Mouse (Mus musculus) mouse trophoblast stem cell (cell line): Measurements from ENCODE around the gene Clec2g.
"Not testable (repeated sequence)": the region's sequence is repeated elsewhere in the genome, so short reads cannot be mapped to it uniquely, and the experiment has no call there.

ENCODE experiments used
- in situ Hi-C, 2 experiments: fragments of 300-500 bp; cut with MseI, MboI; formaldehyde crosslinking; loops; 2 replicates in 1 of 2; 3 replicates in 1 of 2; pipeline ENCODE4 v1.15.1; 2025

The Clec2g gene

DNA sequence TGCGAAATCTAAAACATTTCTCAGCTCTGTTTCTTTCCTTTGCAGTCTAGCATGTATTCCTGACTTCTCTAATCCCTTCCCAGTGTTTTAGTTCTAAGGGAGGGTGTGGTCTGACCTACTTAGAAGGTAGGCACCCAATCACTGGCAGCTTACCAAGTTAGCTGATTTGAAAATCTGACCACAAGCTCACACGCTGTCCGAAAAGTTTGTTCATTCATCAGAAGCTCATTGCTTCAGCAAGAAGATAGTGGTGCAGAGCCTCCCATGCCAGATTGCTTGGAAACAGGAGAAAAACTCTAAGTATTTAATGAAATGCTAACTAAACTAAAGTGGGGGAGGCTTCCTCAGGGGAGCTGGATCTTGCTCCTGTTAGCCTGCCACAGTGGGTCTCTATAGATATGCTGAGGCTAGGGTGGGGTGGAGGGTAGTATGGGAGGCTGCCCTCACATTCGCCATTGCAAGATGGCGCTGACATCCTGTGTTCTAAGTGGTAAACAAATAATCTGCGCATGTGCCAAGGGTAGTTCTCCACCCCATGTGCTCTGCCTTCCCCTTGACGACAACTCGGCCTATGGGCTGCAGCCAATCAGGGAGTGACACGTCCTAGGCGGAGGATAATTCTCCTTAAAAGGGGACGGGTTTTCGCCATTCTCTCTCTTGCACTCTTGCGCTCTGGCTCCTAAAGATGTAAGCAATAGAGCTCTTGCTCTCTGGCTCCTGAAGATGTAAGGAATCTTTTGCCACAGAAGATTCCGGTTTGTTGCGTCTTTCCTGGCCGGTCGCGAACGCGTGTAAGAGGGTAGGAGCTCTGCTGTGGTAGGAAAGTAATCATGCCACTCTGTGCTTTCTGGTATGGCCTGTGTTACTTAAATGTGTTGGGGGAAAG lies 36.6 kb downstream of the Clec2g start:
- in situ Hi-C loops = not testable (repeated sequence)

DNA sequence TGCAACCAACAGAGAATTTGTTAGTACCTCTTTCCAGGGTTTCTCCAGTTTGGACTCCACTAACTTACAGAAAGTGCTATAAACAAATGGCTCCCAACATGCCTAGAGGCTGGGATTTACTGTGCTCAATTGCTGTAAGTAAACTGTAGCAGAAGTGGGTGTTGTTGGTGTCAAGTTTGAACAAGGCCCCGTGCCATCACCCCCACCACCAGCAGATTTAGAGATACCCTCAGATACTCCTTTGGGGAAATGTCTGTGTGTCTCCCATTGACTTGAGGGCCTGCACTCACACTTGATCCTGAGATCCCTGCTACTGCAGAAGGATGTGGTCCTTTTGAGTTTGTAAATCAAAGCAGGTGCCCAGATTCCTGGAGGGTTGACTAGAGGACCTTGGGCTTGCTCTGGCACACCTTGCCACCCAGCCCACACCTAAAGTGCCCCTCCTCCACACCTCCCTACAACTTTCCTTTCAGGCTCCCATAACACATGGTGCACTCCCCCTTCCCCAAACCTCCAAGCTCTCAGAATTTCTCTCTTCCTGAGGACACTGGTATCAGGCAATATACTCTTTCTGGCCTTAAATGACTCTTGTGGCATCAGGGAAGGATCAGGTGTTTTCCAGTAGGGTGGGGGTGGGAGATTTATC lies 37.3 kb downstream of the Clec2g start:
- in situ Hi-C loops = no loop called here

DNA sequence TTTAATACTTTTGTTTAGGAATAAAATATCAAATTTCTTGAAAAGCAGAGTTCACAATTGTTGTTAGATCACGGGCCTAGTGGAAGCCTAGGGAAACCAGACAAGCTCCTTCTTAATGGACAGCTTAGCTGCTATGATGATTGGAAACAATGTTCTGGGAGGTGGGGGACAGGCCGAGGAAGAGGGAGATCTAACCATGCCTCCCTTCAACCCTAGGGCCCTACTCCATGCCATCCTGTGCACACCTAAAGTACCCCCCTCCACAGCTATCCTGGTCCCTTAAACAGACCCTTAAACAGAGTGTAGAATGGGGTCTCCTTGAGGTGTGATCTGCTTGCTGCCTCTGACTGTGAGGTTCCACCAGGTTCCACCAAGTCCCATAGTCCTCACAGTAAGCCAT lies 38.0 kb downstream of the Clec2g start:
- in situ Hi-C loops = no loop called here

DNA sequence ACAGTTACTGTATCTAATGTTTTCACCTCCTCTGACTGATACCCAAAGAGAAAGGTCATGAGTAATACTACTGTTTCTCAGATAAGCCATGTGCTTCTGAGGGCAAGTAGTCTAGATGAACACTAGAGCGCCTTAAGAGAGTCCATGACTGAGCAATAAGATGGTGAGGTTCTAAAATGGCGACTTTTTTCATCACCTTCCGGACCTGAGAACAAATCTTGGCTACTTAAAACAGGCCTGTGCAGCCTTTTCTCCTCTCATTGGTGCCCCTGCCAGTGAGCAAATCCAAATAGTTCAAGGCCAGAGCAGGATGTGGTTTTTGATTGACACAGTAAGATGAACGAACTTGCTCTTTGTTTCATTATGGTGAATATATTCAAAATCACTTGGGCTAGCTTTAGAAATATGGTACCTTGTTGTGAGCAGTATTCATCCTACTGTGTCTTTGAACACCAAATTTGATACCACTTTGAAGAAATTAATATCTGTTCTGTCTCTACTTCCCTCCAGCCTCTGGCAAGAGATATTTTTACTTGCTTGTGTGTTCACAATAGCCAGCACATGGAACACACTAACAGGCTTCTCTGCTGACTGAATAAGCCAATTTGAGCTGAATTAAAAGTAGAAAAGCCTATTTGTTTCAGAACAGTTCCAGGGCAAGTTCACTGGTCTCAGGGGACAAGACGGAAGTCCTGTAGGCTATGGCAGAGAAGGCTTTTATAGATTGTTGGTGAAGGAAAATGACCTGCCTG lies 38.7 kb downstream of the Clec2g start:
- in situ Hi-C loops = no loop called here

DNA sequence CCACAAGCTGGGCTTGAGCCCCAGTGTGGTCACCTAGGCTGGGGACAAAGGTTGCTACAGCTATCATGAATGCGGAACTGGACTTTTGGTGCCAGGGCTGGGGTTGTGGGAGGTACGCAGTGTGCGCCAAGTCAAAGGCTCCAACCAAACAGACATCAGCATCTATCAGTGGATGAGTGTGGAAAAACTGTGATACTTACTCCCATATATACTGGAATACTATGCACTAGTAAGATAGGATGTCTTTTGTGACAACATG lies 39.2 kb downstream of the Clec2g start:
- in situ Hi-C loops = no loop called here

DNA sequence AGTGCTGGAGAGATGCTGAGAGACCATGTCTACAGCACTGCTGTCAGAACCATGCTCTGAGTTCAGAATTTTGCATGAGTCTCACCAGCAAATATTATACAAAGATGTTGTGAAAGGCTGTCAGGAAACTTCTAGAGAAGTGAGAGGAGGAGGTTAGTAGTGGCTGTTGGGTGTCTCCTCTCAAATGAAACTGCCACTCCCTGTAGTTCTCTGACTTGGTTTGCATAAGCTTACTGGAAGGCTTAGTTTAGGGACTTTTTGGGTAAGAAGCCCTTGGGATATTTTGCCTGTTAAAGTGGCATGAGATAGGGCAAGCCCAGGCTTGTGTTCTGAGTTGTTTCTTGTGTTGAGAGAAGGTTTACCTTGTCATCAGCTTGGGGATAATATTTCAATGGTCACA lies 40.7 kb downstream of the Clec2g start:
- in situ Hi-C loops = not testable (repeated sequence)

DNA sequence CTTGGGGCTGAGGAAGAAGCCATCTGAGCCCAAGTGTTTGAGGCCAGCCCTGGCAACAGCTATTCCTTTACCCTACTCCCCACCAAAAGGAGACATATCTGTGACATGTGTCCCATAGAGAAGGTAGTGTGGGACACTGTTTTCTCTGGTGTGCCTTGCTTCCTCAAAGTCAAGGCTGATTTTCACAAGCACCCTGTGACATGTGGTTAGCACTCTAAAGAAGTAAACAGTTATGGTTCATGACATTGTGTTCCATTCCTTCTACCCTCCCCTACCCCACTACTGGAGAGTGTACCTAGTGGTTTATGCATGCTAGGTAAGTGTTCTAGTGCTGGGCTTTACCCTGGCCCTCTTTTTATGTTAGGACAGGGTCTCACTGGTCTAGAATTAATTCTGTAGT lies 42.0 kb downstream of the Clec2g start:
- in situ Hi-C loops = no loop called here

DNA sequence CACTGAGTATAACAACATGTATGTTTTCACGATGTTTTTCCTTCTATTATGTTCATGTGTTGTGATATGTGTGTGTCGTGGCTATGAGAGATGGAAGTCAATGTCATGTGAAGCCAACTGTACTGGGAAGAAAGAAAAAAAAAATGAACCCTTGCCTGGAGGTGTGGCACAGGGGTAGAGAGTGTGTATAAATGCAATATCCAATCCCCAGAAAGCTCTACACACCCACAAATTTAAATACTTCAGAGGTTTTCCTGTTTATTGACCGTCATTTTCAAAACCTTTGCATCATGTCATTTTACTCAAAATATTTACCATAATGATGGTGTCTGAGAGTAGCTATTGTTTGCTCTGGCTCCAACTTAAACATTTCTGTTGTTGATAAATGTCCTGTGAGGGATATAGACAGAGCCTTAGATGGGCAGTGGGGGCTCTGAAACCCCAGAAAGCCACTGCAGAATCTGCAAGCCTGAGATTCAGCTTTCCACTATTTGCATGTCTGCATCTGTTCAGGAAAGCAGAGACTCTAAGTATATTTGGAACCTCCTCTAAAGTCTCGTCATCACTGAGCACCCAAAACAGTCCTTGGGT lies 47.9 kb downstream of the Clec2g start:
- in situ Hi-C loops = not testable (repeated sequence)

DNA sequence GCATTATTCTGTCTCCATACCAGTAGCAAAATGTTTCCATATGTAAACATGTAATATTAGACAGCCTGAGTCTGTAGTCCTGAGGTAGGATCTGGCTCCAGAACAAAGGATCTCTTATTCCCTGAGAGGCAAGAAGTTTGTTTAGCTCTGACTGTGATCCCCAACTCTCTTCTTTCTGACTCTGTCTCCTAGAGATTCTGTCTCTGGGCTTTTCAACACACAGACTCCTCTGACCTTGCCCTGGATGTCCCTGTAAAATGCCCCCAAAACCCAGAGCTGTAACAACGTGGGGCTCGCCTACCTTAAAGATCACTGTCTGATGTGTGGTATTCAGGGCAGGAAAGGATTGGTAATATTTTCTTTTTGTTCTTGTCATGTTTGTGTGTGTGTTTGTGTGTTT lies 58.2 kb downstream of the Clec2g start:
- in situ Hi-C loops = loop anchor here in 1 of 2 experiments (10.0 kb wide), 1 partner anchor 138 kb away; no protein-coding TSS in a partner anchor

DNA sequence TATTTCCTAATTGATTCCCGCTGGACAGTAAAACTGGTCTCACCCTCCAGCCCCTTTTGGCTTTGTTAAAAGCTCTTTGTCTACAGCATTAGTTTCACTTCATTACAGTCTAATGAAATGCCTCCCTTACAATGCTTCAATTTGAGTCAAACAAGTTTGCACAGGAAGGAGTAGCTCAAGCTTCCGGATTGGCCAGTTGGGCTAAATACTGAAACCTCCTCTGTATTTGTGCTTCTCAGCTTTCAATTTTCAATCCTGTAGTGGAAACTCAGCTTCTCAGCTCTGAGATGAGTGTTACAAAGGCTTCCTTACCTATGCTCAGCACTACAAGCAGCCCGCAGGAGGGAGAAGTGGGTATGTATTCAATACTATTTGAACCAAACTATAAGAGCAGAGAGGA lies 58.6 kb downstream of the Clec2g start:
- in situ Hi-C loops = loop anchor here in 1 of 2 experiments (10.0 kb wide), 1 partner anchor 138 kb away; no protein-coding TSS in a partner anchor

DNA sequence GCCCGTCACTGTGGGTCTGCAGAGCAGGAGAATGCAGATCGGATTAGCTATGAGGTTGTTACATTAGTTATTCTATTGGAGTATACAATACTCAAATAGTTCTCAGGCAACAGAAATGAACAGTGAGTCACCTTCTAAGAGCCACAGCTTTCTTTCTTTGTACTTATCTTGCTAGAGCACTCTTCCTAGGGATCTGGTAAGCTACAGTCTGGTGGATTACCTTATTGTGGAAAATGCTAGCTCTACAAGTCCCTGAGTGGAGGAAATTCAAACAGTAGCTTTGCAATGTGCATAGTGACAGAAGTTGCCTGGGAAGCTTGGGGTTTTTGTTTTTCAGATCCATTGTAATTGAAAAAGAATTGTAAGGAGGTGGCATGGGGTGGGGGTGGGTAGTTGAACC lies 59.0 kb downstream of the Clec2g start:
- in situ Hi-C loops = loop anchor here in 1 of 2 experiments (10.0 kb wide), 1 partner anchor 138 kb away; no protein-coding TSS in a partner anchor

DNA sequence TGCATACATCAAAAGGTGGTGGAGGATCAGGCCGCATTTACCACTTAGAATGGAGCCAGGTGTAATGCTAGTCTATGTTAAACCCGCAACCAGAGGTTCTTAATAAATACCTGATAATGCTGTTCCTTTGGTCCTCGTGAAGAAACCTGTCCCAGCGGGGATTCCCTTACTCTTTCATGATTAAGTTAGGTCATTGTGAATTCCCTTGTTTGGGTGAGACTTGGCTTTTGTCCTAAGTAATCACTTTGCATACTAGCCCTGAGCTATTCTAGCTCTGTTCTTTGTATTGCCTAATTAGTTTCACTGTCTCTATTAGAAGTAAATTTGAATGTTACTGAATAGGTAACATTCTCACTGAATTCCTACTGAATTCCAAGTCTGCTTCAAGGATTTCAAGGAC lies 60.2 kb downstream of the Clec2g start:
- in situ Hi-C loops = loop anchor here in 1 of 2 experiments (10.0 kb wide), 1 partner anchor 140 kb away; no protein-coding TSS in a partner anchor

DNA sequence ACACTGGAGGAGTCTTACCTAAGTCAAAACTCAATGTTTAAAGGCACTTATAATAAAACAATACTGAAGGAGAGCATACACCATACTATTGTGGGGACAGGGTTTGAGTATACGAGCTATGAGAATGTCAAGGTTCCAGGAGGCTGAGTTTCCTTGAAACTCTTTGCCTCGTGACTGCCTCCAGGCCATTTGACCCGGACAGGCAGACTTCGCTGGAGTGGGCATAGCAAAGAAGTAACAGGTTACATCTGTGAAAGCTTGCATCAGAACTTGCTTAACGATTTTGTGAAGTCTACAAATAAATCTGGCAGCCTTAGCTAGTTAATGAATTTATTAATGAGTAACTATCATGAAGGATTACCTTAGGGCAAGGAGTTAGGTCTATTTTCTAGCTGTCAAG lies 60.6 kb downstream of the Clec2g start:
- in situ Hi-C loops = loop anchor here in 1 of 2 experiments (5.0 to 10.0 kb wide), 2 partner anchors 52 to 140 kb away; no protein-coding TSS in a partner anchor

DNA sequence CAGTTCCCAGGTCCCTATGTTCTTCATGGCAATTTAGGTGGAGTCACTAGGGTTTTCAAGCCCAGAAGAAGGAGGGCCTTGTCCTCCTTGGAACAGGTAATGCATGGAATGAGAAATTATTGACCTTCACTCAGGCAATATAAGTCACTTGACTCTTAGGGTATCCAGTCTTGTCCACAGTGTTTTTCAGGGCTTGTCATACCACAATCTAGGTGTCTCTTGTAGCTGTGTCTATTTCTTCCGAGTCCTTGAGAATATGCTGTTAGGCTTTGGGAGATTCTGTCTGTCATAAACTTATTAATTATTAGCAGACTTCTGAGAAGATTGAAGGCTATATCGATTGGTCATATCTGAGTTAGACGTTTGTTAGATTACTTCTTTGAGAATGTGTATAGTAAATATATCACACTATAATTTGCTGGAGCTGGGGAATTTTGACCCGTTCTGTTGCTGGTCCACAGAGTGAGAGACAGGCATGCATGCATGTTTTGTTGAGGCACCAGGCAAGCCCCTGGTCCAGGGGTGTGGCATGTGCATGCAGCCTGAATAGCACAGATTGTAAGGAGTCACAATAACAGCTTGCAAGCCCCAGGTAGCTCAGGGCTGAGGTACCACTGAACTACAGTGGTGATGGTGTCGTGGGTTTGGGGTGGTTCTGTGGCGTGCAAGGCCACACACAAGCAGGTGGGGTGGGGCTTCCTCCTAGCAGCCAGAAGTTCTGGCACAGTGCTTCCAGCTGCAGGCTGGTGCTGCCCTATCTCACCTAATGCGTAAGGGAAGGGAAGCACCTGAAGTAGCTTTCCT lies 61.3 kb downstream of the Clec2g start:
- in situ Hi-C loops = loop anchor here in 1 of 2 experiments (5.0 to 10.0 kb wide), 2 partner anchors 53 to 141 kb away; no protein-coding TSS in a partner anchor

DNA sequence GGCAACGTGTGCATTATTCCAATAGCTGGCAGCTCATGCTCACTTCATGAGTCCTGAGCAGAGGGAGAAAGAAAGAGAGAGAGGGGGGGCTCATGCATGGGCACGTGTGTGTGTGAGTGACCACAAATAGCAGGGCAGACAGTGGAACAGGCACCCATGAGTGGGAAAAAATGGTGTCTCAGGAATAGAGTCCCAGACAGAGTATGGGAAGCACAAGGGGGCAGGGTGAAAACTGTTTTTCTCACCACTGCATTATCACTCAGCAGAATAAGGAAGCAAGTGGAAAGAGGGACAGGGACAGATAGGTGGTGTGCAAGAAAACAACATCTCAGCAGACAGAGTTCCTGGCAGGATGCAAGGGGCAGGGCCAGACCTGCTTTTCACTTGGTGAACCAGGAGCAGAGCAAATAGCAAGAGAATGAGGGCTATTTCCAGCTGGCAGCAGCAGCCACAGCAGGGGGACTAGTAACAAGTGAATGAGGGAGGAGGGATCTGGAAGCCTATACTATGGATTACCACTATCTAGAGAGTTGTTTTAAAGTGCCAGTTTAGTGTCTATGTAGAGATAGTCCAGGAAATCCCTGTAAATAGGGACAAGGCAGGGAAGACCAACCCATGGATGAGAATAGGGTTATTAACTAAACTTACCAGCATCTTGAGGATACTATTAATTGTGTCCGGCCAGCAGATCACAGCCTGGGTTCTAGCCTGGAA lies 62.0 kb downstream of the Clec2g start:
- in situ Hi-C loops = loop anchor here in 1 of 2 experiments (5.0 to 10.0 kb wide), 2 partner anchors 54 to 141 kb away; no protein-coding TSS in a partner anchor

DNA sequence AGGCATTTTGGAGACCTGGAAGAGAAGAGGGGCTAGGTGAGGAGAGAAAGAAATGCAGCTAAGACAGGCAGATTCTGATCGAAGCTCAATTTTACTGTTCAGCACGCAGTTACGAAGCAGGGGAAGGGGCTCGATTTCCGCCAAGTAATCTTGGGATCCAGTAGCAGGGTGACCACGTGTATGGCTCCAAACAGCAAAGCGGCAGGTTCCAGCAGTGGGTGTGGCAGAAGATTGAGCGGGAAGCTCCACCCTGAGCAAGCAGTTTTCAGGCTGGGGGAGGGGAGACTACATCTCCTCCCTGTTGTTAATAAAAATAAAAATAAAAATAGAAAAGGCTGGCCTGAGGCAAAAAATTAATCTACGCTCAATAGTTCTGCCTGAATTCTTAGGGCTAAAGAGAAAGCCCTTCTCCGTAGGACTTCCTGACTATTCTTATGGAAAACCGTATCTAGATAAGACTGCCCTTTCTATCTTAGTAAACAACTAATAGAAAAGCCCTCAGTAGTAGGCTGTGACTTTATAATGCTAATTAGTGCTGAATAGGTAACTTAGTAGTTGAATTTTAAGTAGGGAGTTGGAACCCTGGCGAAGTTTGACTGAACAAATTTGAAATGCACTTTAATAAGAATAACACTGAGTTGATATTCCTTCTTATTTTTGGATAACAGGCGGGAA lies 62.7 kb downstream of the Clec2g start:
- in situ Hi-C loops = loop anchor here in 1 of 2 experiments (5.0 to 10.0 kb wide), 2 partner anchors 55 to 142 kb away; no protein-coding TSS in a partner anchor

DNA sequence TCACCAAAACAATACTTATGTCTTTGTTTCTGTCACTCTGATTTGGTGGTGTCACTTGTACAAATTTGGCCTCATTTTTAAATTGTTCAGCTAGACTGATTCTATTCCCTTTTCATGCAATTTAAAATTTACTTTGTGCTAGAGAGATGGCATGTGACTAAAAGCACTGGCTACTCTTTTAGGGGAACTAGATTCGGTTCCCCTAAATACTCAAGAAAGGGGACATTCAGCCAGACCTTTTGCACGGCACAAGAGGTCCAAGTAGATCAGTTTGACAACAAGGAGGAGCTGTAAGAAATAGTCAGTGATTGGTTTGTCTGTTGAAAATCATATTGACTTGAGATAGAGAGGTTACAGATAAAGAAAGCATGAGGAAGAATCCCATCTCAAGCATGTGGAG lies 67.2 kb downstream of the Clec2g start:
- in situ Hi-C loops = no loop called here

DNA sequence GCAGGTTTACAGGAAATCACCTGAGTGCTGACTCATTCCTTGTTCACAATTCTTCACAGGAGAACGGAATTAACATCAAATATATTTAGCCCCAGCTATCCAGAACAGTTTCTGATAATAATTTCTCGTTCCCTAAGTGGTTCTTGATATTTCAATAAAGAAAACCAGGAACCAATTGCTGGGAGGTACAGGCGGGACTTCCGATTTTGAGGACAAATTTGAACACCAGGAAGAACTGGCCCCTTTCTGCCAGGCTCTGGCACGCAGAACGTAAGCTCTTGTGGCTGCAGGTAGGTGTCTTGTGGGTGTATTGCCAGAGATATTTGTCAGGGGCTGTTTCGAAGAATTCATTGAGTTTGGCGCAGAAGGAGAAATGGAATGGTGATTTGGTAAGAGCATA lies 74.4 kb downstream of the Clec2g start:
- in situ Hi-C loops = no loop called here

DNA sequence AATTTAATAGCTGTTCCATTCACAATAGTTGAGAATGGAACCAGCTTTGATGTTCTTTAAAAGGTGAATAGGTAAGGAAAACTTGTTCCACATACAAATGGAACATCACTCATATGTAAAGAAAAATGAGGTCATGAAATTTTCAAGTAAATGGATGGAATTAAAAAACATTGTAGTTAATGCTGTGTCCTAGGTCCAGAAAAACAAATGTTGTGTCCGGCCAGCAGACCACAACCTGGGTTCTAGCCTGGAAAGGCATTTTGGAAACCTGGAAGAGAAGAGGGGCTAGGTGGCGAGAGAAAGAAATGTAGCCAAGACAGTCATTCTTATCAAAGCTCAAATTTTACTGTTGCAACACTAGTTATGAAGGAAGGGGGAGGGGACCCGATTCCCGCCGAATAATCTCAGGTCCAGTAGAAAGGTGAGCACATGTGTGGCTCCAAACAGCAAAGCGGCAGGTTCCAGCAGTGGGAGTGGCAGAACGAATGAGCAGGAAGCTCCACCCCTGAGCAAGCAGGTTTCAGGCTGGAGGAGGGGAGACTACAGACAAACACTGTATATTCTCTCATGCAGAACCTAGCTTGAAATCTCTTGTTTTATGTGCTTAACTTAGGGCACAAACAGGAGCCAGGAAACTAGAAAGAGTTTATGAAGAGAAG lies 75.8 kb downstream of the Clec2g start:
- in situ Hi-C loops = not testable (repeated sequence)
